Mouse (Mus musculus): ENCODE data around the gene Arvcf.
A peak's percentile ranks its signal among the peaks of the same experiment; 100 is the strongest.

DNA sequence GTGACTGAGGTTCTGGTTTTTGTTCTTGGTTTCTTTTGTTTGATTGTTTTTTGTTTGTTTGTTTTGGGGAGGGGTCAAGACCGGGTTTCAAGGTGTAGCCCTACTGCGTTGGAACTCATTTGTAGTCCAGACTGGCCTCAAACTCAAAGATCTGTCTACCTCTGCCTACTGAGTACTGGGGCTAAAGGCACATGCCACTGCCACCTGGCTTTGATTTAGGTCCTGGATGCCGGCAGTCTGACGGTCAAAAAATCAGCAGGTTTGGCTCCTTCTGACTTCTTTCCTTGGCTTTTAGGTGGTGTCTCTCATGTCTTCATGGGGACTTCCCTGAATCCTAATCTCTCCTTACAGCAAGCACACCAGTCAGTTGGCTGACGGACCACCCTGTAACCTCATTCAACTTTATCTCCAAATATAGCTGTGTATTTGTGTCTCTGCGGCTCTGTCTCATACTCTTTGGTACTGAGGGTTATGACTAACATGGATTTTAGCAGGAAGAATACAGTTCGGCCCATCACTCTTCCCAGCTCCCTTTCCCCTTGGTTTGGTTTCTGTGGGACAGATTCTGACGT, 82.7 kb downstream of the Arvcf start:
- TF ChIP-seq CTCF (IDR thresholded peaks at IDR 0.05; ENCODE audit: low read depth) (0 out of 2 replicates have a peak, but pooled peaks have one; percentile 23), EP300 (IDR thresholded peaks at IDR 0.05; ENCODE audit: low read depth) (peak; percentile 55)
